Mouse (Mus musculus) myocyte (in vitro differentiated cells): ENCODE results near the gene Gm17482. TPM values are rescaled to one million over a fixed set of nuclear protein-coding genes. Genes with fewer than 3 reads are reported as not detected.
"Not testable (repeated sequence)": the region's sequence is repeated elsewhere in the genome, so short reads cannot be mapped to it uniquely, and the experiment has no call there.

ENCODE experiments used
- H3K27me3 ChIP-seq: one replicate; pipeline ENCODE4 v1.6.1; 2011; ENCODE audit not compliant: control insufficient read depth, insufficient read depth, insufficient read length
- H3K36me3 ChIP-seq: one replicate; pipeline ENCODE4 v1.6.1; 2011; ENCODE audit not compliant: control insufficient read depth, insufficient read depth
- H3K4me2 ChIP-seq: one replicate; pipeline ENCODE4 v1.6.1; 2011; ENCODE audit warnings: low read depth, control low read depth
- H3K4me3 ChIP-seq: one replicate; pipeline ENCODE4 v1.5.1; 2011; ENCODE audit warnings: mild to moderate bottlenecking, control low read depth, moderate library complexity
- H3K79me2 ChIP-seq: one replicate; pipeline ENCODE4 v1.6.1; 2011; ENCODE audit not compliant: control insufficient read depth, insufficient read depth
- H3ac ChIP-seq: one replicate; pipeline ENCODE4 v1.6.1; 2011; ENCODE audit not compliant: control insufficient read depth, insufficient read length
- CEBPB ChIP-seq: IDR thresholded peaks from 2 replicates; pipeline ENCODE4 v1.6.1; 2011; ENCODE audit warnings: mild to moderate bottlenecking, moderate library complexity; ENCODE audit not compliant: poor library complexity, insufficient read depth, severe bottlenecking
- E2F4 ChIP-seq: IDR thresholded peaks from one replicate; pipeline ENCODE4 v1.6.1; 2011; ENCODE audit warnings: mild to moderate bottlenecking, control low read depth, moderate library complexity; ENCODE audit not compliant: insufficient read depth
- MAX ChIP-seq: IDR thresholded peaks from one replicate; pipeline ENCODE4 v1.6.1; 2011; ENCODE audit warnings: low read depth, mild to moderate bottlenecking, control low read depth
- MYOD1 ChIP-seq, 3 experiments: IDR thresholded peaks; one replicate each; pipeline ENCODE4 v1.6.1; 2011; ENCODE audit warnings: control low read depth in 2 of 3, low read depth in 2 of 3, mild to moderate bottlenecking in 2 of 3, moderate library complexity in 1 of 3; ENCODE audit not compliant: insufficient read length in 2 of 3, control insufficient read depth in 1 of 3
- MYOG ChIP-seq, 3 experiments: IDR thresholded peaks; one replicate each; pipeline ENCODE4 v1.6.1; 2011; ENCODE audit warnings: control low read depth in 2 of 3, low read depth in 2 of 3, mild to moderate bottlenecking in 2 of 3; ENCODE audit not compliant: insufficient read length in 2 of 3, control insufficient read depth in 1 of 3, insufficient read depth in 1 of 3
- POLR2A ChIP-seq: IDR thresholded peaks from one replicate; pipeline ENCODE4 v1.6.1; 2011; ENCODE audit warnings: low read depth, mild to moderate bottlenecking, control low read depth, moderate library complexity; ENCODE audit not compliant: insufficient read length
- POLR2AphosphoS2 ChIP-seq: IDR thresholded peaks from one replicate; pipeline ENCODE4 v1.6.1; 2011; ENCODE audit warnings: low read depth, control low read depth; ENCODE audit not compliant: insufficient read length
- REST ChIP-seq: IDR thresholded peaks from one replicate; pipeline ENCODE4 v1.6.1; 2011; ENCODE audit warnings: mild to moderate bottlenecking, control low read depth, moderate library complexity; ENCODE audit not compliant: insufficient read depth, insufficient read length
- SRF ChIP-seq: IDR thresholded peaks from one replicate; pipeline ENCODE4 v1.6.1; 2011; ENCODE audit warnings: low read depth; ENCODE audit not compliant: control insufficient read depth, insufficient read length
- TCF12 ChIP-seq: IDR thresholded peaks from one replicate; pipeline ENCODE4 v1.6.1; 2011; ENCODE audit warnings: mild to moderate bottlenecking, control low read depth; ENCODE audit not compliant: poor library complexity, insufficient read depth, severe bottlenecking
- TCF3 ChIP-seq: IDR thresholded peaks from one replicate; pipeline ENCODE4 v1.6.1; 2011; ENCODE audit warnings: low read depth, control low read depth; ENCODE audit not compliant: insufficient read length
- USF1 ChIP-seq: IDR thresholded peaks from one replicate; pipeline ENCODE4 v1.6.1; 2011; ENCODE audit warnings: low read depth, mild to moderate bottlenecking, control low read depth, moderate library complexity
- polyA plus RNA-seq: library from polyadenylated mRNA; unstranded; fragments of >200 nt; fragmentation: generic; extraction: Trizol; gene quantifications from one replicate; pipeline ENCODE4 v1.2.1, GENCODE M21; 2012; ENCODE audit warnings: missing spikeins

The Gm17482 gene
- polyA plus RNA-seq, 1 experiment, result not detected

- Histone ChIP-seq H3K36me3 (no peaks in the 10 kb centered on the region), H3K27me3 (no peaks in the 10 kb centered on the region), H3K79me2 (no peaks in the 10 kb centered on the region), H3ac (no peak overlapping the region), H3K4me3 (no peak overlapping the region), H3K4me2 (peak overlapping the region; percentile 55)
- TF ChIP-seq TCF12 (no peak), REST (no peak), POLR2AphosphoS2 (no peak), CEBPB (no peak), SRF (no peak), MYOG (IDR thresholded peaks at IDR 0.05; ENCODE audit: control insufficient read depth in 1 of 3, insufficient read depth in 1 of 3, insufficient read length in 2 of 3, low read depth in 2 of 3) (no peak), MYOD1 (IDR thresholded peaks at IDR 0.05; ENCODE audit: control insufficient read depth in 1 of 3, insufficient read length in 2 of 3, low read depth in 2 of 3) (no peak), POLR2A (no peak), TCF3 (no peak), USF1 (no peak), E2F4 (no peak), MAX (no peak)
Measured at GRCm38 (mm10) chr6:115232562-115232961, 5.4 kb downstream of the Gm17482 start.

GRCm38 (mm10) chr6:115238031-115239027 lies 11.2 kb downstream of the Gm17482 start:
- no peaks in the 10 kb centered on the region for H3K27me3 ChIP-seq
- no peak overlapping the region for H3K4me2 ChIP-seq
- no peak overlapping the region for H3K4me3 ChIP-seq
- no peaks in the 10 kb centered on the region for H3K36me3 ChIP-seq
- H3ac ChIP-seq, result no peak overlapping the region
- no peak for TF ChIP-seq TCF3
- TF ChIP-seq SRF, result no peak
- TF ChIP-seq MYOG (IDR thresholded peaks at IDR 0.05; ENCODE audit: control insufficient read depth in 1 of 3, insufficient read depth in 1 of 3, insufficient read length in 2 of 3, low read depth in 2 of 3), result no peak
- TF ChIP-seq CEBPB, result no peak
- TF ChIP-seq E2F4, result no peak
- TF ChIP-seq MYOD1 (IDR thresholded peaks at IDR 0.05; ENCODE audit: control insufficient read depth in 1 of 3, insufficient read length in 2 of 3, low read depth in 2 of 3), result no peak
- TF ChIP-seq REST, result no peak
- TF ChIP-seq POLR2AphosphoS2, result no peak
- no peaks in the 10 kb centered on the region for H3K79me2 ChIP-seq

- Histone ChIP-seq H3K4me2 (no peak overlapping the region), H3K79me2 (no peaks in the 10 kb centered on the region), H3ac (no peak overlapping the region), H3K4me3 (no peak overlapping the region), H3K36me3 (no peaks in the 10 kb centered on the region), H3K27me3 (no peaks in the 10 kb centered on the region)
- TF ChIP-seq TCF3 (no peak), MYOD1 (IDR thresholded peaks at IDR 0.05; ENCODE audit: control insufficient read depth in 1 of 3, insufficient read length in 2 of 3, low read depth in 2 of 3) (no peak), E2F4 (no peak), CEBPB (no peak), USF1 (no peak), MYOG (IDR thresholded peaks at IDR 0.05; ENCODE audit: control insufficient read depth in 1 of 3, insufficient read depth in 1 of 3, insufficient read length in 2 of 3, low read depth in 2 of 3) (no peak)
Measured at GRCm38 (mm10) chr6:115239335-115239734, 12.2 kb downstream of the Gm17482 start.

GRCm38 (mm10) chr6:115240431-115240830 lies 13.3 kb downstream of the Gm17482 start:
- H3K79me2 ChIP-seq, H3K27me3 ChIP-seq, H3K36me3 ChIP-seq, H3ac ChIP-seq, H3K4me3 ChIP-seq, H3K4me2 ChIP-seq: not testable (repeated sequence)

DNA sequence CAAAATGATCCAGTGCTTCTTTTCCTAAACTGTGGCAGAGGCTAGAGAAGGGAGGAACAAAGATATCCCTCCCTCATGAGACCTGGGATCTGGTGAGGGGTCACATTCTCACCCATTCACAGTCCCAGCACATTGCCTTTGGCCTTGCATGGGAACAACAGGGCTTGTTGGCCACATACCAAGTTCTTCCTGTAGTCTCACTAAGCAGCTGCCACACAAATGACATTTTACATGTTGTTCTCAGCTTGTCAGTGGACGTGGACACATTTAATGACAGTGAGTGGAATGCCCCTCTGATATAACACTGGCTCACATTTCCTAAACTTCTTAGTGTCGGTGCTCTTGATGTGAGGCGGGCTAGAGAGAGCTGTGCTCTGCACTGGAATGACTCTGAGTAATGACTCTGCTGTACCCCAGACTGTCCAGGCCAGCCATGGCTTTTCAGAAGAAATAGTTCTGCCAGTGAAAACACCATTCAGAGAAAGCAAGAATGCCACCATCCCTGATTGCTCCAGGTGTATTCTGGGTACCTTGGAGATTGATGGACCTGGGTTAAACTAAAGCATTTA lies 14.1 kb downstream of the Gm17482 start:
- Histone ChIP-seq H3K79me2 (no peaks in the 10 kb centered on the region), H3K27me3 (no peaks in the 10 kb centered on the region), H3K36me3 (no peaks in the 10 kb centered on the region), H3K4me2 (no peak overlapping the region), H3K4me3 (no peak overlapping the region), H3ac (no peak overlapping the region)
- TF ChIP-seq POLR2AphosphoS2, result no peak
- no peak for TF ChIP-seq POLR2A
- TF ChIP-seq CEBPB, result no peak
- no peak for TF ChIP-seq MYOD1 (IDR thresholded peaks at IDR 0.05; ENCODE audit: control insufficient read depth in 1 of 3, insufficient read length in 2 of 3, low read depth in 2 of 3)
- TF ChIP-seq MAX, result no peak
- no peak for TF ChIP-seq SRF
- no peak for TF ChIP-seq E2F4
- no peak for TF ChIP-seq REST
- no peak for TF ChIP-seq MYOG (IDR thresholded peaks at IDR 0.05; ENCODE audit: control insufficient read depth in 1 of 3, insufficient read depth in 1 of 3, insufficient read length in 2 of 3, low read depth in 2 of 3)
